Mouse (Mus musculus): ENCODE measurements around the gene Col11a1. TPM values are rescaled to one million over a fixed set of nuclear protein-coding genes. Genes with fewer than 3 reads are reported as not detected.

Gene Col11a1
- total and polyA plus RNA-seq, 2 experiments from 2014 or later, result 4.2 to 24.5 TPM

DNA sequence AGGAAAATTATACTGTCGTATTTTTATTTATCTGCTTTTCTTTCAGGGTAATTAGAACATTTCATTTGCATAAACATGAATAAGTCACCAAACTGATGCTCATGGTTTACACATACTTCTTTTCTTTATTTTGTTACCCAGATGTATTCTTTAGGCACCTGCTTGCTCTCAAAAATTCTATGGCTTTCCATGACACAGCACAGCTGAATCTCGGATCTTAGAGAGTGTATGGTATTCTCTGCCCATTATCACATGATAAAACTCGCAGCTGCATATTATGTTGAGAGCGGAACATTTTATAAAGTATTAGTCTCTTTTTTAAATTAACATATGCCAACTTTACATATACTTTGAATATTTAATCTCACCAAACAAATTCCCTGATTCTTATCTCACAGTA is 181.9 kb downstream of the Col11a1 start:
- DNase-seq (no peak), ATAC-seq (peak; percentile 20; the same call in 1 of the 2 replicates)
- Histone ChIP-seq H3K27me3 (ENCODE audit: insufficient read depth, low read length) (no peaks in the 10 kb centered on the region), H3K9me3 (ENCODE audit: low read length) (no peaks in the 10 kb centered on the region), H3K4me2 (ENCODE audit: low read depth) (no peak overlapping the region), H3K4me1 (ENCODE audit: insufficient read depth) (no peaks in the 10 kb centered on the region), H3K27ac (ENCODE audit: low read depth, low read length) (no peak overlapping the region), H3K4me3 (ENCODE audit: low read depth, low read length) (no peak overlapping the region), H3K9ac (no peak overlapping the region), H3K36me3 (ENCODE audit: insufficient read depth) (no peaks in the 10 kb centered on the region)
- TF ChIP-seq CTCF (IDR thresholded peaks at IDR 0.05; ENCODE audit: low read depth), result no peak
- 75% methylated on average over 4 of the region's 4 CpGs for WGBS

DNA sequence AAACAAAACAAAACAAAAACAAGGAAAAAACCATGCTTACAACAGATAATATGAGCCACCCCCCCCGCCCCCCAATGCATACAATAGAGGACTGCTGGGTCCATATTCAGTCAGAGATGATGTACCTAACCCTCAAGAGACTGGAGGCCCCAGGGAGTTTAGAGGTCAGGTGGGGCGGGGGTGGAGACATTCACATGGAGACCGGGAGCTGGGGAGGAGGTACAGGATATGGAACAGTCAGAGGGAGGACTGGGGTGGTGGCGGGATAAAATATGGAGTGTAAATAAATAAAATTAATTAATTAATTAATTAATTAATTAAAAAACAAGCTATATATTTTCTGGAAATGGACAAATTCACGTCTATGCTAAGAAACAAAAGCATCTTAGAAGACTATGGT is 185.8 kb downstream of the Col11a1 start:
- 91% methylated on average over 5 of the region's 5 CpGs for WGBS
- Histone ChIP-seq H3K27me3 (ENCODE audit: insufficient read depth, low read length) (no peaks in the 10 kb centered on the region), H3K27ac (ENCODE audit: low read depth, low read length) (no peak overlapping the region), H3K36me3 (ENCODE audit: insufficient read depth) (no peaks in the 10 kb centered on the region), H3K4me1 (ENCODE audit: insufficient read depth) (no peaks in the 10 kb centered on the region), H3K4me2 (ENCODE audit: low read depth) (no peak overlapping the region), H3K4me3 (ENCODE audit: low read depth, low read length) (no peak overlapping the region), H3K9me3 (ENCODE audit: low read length) (no peaks in the 10 kb centered on the region), H3K9ac (no peak overlapping the region)
- no peak for TF ChIP-seq CTCF (IDR thresholded peaks at IDR 0.05; ENCODE audit: low read depth)
- DNase-seq (no peak), ATAC-seq (no peak)

DNA sequence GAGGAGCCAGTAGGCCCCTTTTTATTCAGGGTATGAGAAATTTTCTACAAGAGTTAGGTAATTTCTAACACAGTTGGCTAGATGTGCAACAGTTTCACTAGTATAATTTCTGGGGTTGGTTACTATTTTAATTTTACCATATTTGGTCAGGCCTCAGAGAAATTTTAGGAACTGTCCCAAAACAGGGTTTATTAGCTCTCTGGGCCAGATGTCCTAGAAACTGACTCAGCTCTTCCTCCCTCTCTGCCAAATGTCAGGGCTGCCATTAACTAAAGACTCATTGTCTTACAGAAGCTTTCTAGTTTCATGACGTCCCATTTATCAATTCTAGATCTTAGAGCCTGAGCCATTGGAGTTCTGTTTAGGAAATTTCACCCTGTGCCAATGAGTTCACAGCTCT is 199.2 kb downstream of the Col11a1 start:
- ATAC-seq, result no peak
- Histone ChIP-seq H3K27me3 (ENCODE audit: insufficient read depth, low read length) (no peaks in the 10 kb centered on the region), H3K9ac (no peak overlapping the region), H3K36me3 (ENCODE audit: insufficient read depth) (no peaks in the 10 kb centered on the region), H3K4me3 (ENCODE audit: low read depth, low read length) (no peak overlapping the region), H3K4me1 (ENCODE audit: insufficient read depth) (no peaks in the 10 kb centered on the region), H3K27ac (ENCODE audit: low read depth, low read length) (no peak overlapping the region), H3K9me3 (ENCODE audit: low read length) (no peaks in the 10 kb centered on the region), H3K4me2 (ENCODE audit: low read depth) (no peak overlapping the region)
- DNase-seq, result no peak
- WGBS, result 53% methylated on average over 1 of the region's 1 CpGs
- TF ChIP-seq CTCF (IDR thresholded peaks at IDR 0.05; ENCODE audit: low read depth), result no peak
